Mouse (Mus musculus) megakaryocyte, embryonic 14.5 days (primary cell): ENCODE results near the gene Srgap2.

Experiments used
- FLI1 ChIP-seq: IDR thresholded peaks from 2 replicates; pipeline ENCODE4 v1.6.1; 2012; ENCODE audit warnings: low read length, inconsistent platforms, mixed read lengths
- GATA1 ChIP-seq: IDR thresholded peaks from 3 replicates; pipeline ENCODE4 v1.6.1; 2012; ENCODE audit warnings: mixed read lengths, low read length, inconsistent platforms, borderline replicate concordance

DNA sequence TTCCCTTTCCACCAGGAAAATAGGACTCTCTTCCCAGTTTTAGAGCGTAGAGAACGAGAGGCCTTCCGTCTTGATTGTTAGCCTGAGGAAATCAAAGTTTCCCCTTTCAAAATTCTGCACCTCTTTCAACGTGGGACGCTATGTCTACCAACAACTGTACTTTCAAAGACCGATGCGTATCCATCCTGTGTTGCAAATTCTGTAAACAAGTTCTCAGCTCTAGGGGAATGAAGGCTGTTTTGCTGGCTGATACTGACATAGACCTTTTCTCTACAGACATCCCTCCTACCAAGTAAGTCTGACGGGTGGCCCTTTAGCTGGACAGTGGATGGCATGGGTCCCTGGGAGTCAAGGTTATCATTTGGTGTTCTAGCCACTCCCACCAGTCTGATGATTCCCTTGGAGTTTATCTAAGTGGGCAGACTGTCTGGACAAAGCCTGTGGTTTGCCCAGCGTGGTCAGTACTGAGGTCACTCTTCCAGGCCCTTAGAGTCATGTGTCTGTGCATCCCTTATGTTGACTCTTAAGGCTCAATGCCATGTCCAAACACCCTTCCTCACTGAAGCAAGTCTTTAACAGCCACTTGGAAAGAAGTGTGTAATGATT is 1.5 kb upstream of the Srgap2 start:
- TF ChIP-seq FLI1 (no peak), GATA1 (no peak)
